Comparison of ENCODE assay signal across 8 mouse cellular contexts in the genomic region with DNA sequence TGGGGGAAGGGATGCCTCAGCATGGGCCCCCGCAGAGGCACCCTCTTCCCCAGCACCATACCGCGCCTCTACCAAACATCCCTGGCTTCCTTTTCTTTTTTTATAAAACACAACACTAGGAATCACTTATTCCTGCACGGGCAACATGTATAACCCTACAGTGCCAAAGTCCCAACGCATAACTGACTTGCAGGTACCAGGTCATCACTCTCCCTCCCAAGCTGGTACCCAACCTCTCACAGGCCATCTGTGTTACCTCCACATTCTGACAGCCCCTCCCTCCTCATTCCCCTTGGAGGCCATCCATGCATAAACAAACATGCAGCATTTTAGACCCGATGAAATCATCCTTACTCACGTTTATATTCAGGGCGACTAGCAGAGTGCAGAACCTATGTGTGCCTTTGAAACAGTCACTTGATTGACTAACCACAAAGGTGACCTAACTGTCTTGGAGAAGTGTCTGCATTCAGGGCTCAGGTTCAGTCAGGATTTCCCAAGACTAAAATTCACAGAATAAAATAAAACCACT. TPM values are rescaled to one million over a fixed set of nuclear protein-coding genes. Genes with fewer than 3 reads are reported as not detected.
A peak's percentile ranks its signal among the peaks of the same experiment; 100 is the strongest.
DNase-seq lines count a peak whose midpoint lies in the region; ATAC-seq and TF ChIP-seq lines count a peak whose summit lies in the region.

No protein-coding gene starts in this region.

- peak; percentile 16; the same call in 1 of the 2 replicates for ATAC-seq in liver, embryonic 11.5 days (replicated peaks; ENCODE audit: low FRiP score)
- no peak for ATAC-seq in liver, postnatal 0 days
- ATAC-seq in forebrain, embryonic 11.5 days (replicated peaks; ENCODE audit: low FRiP score): peak; percentile 31
- peak; percentile 26; the same call in 1 of the 2 replicates for ATAC-seq in limb, embryonic 11.5 days (ENCODE audit: insufficient number of reproducible peaks, low FRiP score, low TSS enrichment, low read depth)
- ATAC-seq in activated CD4-positive, CD25-positive, alpha-beta regulatory T cell, adult 4 months: no peak

- TF ChIP-seq POLR2A in small intestine, adult 2 months (IDR thresholded peaks at IDR 0.05; ENCODE audit: low read depth, low read length): no peak

- no peaks in the 10 kb centered on the region for H3K36me3 ChIP-seq in liver, embryonic 11.5 days (ENCODE audit: control insufficient read depth, insufficient read depth, low read length)
- H3K36me3 ChIP-seq in liver, postnatal 0 days (replicated peaks; ENCODE audit: insufficient read depth, low read length): no peaks in the 10 kb centered on the region
- H3K36me3 ChIP-seq in forebrain, embryonic 11.5 days (ENCODE audit: control insufficient read depth, insufficient read depth, low read length): no peaks in the 10 kb centered on the region
- no peaks in the 10 kb centered on the region for H3K36me3 ChIP-seq in limb, embryonic 11.5 days (ENCODE audit: control insufficient read depth, insufficient read depth, low read length)
- H3K36me3 ChIP-seq in small intestine, adult 2 months (ENCODE audit: control insufficient read depth, insufficient read depth, low read length): no peaks in the 10 kb centered on the region

- H3K9me3 ChIP-seq in liver, embryonic 11.5 days (ENCODE audit: control insufficient read depth, low read length): no peaks in the 10 kb centered on the region
- no peaks in the 10 kb centered on the region for H3K9me3 ChIP-seq in liver, postnatal 0 days (ENCODE audit: low read length)
- no peaks in the 10 kb centered on the region for H3K9me3 ChIP-seq in forebrain, embryonic 11.5 days (ENCODE audit: control insufficient read depth, low read length)
- H3K9me3 ChIP-seq in limb, embryonic 11.5 days (ENCODE audit: control insufficient read depth, low read length): no peaks in the 10 kb centered on the region

- no peak overlapping the region for H3K9ac ChIP-seq in liver, embryonic 11.5 days (ENCODE audit: low read depth, low read length)
- H3K9ac ChIP-seq in liver, postnatal 0 days (replicated peaks): no peak overlapping the region
- H3K9ac ChIP-seq in forebrain, embryonic 11.5 days (ENCODE audit: low read length): peak overlapping the region; percentile 12; the same call in 1 of the 2 replicates
- no peak overlapping the region for H3K9ac ChIP-seq in limb, embryonic 11.5 days (ENCODE audit: low read length)

- H3K27me3 ChIP-seq in liver, embryonic 11.5 days (replicated peaks; ENCODE audit: control insufficient read depth, insufficient read depth, low read length): no peaks in the 10 kb centered on the region
- H3K27me3 ChIP-seq in liver, postnatal 0 days (ENCODE audit: insufficient read depth, low read length): no peaks in the 10 kb centered on the region
- no peaks in the 10 kb centered on the region for H3K27me3 ChIP-seq in forebrain, embryonic 11.5 days (ENCODE audit: control insufficient read depth, insufficient read depth, low read length)
- no peaks in the 10 kb centered on the region for H3K27me3 ChIP-seq in limb, embryonic 11.5 days (ENCODE audit: control insufficient read depth, insufficient read depth, low read length)
- no peaks in the 10 kb centered on the region for H3K27me3 ChIP-seq in small intestine, adult 2 months (ENCODE audit: control insufficient read depth, insufficient read depth, low read length)

- H3K4me2 ChIP-seq in liver, embryonic 11.5 days: peak overlapping the region; percentile 62
- no peak overlapping the region for H3K4me2 ChIP-seq in liver, postnatal 0 days (ENCODE audit: low read depth, low read length)
- H3K4me2 ChIP-seq in forebrain, embryonic 11.5 days (ENCODE audit: low read depth, low read length, severe bottlenecking): peak overlapping the region; percentile 44
- H3K4me2 ChIP-seq in limb, embryonic 11.5 days (ENCODE audit: low read depth, severe bottlenecking): peak overlapping the region; percentile 33; the same call in 1 of the 2 replicates

- WGBS in liver, embryonic 11.5 days: 38% methylated on average over 8 of the region's 8 CpGs
- WGBS in liver, postnatal 0 days (ENCODE audit: insufficient replicate concordance): 53% methylated on average over 8 of the region's 8 CpGs
- WGBS in forebrain, embryonic 11.5 days: 30% methylated on average over 8 of the region's 8 CpGs
- WGBS in limb, embryonic 11.5 days: 26% methylated on average over 8 of the region's 8 CpGs
- 46% methylated on average over 8 of the region's 8 CpGs for WGBS in small intestine, adult 2 months

- no peak for DNase-seq in liver, embryonic 11.5 days (ENCODE audit: low spot score)
- no peak for DNase-seq in liver, postnatal 0 days
- no peak for DNase-seq in forebrain, embryonic 11.5 days (ENCODE audit: low spot score)
- no peak for DNase-seq in limb, embryonic 11.5 days (ENCODE audit: low spot score)
- DNase-seq in spleen, adult 12 weeks (ENCODE audit: low spot score): no peak
- DNase-seq in ovary, postnatal 14 days (ENCODE audit: low spot score): no peak

- no peak for TF ChIP-seq CTCF in liver, postnatal 0 days (IDR thresholded peaks at IDR 0.05; ENCODE audit: low read depth)
- TF ChIP-seq CTCF in small intestine, adult 2 months (IDR thresholded peaks at IDR 0.05; ENCODE audit: extremely low read depth, insufficient read length, insufficient replicate concordance, low read depth, low read length): no peak

- no peak for TF ChIP-seq EP300 in liver, postnatal 0 days (IDR thresholded peaks at IDR 0.05; ENCODE audit: low read depth)

- 0 out of 2 replicates have a peak overlapping the region, but pooled peaks have one; percentile 32 for H3K4me3 ChIP-seq in liver, embryonic 11.5 days (ENCODE audit: low read depth, low read length)
- no peak overlapping the region for H3K4me3 ChIP-seq in liver, postnatal 0 days (ENCODE audit: low read depth, low read length)
- H3K4me3 ChIP-seq in forebrain, embryonic 11.5 days (ENCODE audit: low read depth, low read length): no peak overlapping the region; the same call in 1 of the 2 replicates
- no peak overlapping the region for H3K4me3 ChIP-seq in limb, embryonic 11.5 days (ENCODE audit: low read depth, low read length)
- no peak overlapping the region for H3K4me3 ChIP-seq in small intestine, adult 2 months (ENCODE audit: low read depth, low read length)

- H3K4me1 ChIP-seq in liver, embryonic 11.5 days (replicated peaks; ENCODE audit: control insufficient read depth, insufficient read depth, low read length): 0 out of 2 replicates have a peak, but pooled peaks cover 3% of the 10 kb centered on the region
- H3K4me1 ChIP-seq in liver, postnatal 0 days (ENCODE audit: insufficient read depth): peaks cover 6% of the 10 kb centered on the region; the same call in 1 of the 2 replicates
- 0 out of 2 replicates have a peak, but pooled peaks cover 4% of the 10 kb centered on the region for H3K4me1 ChIP-seq in forebrain, embryonic 11.5 days (replicated peaks; ENCODE audit: control insufficient read depth, insufficient read depth, low read length)
- 0 out of 2 replicates have a peak, but pooled peaks cover 2% of the 10 kb centered on the region for H3K4me1 ChIP-seq in limb, embryonic 11.5 days (ENCODE audit: control insufficient read depth, insufficient read depth, low read length)
- H3K4me1 ChIP-seq in small intestine, adult 2 months (ENCODE audit: control insufficient read depth, insufficient read depth, insufficient read length, low read length): peaks cover 8% of the 10 kb centered on the region; the same call in 1 of the 2 replicates

- H3K27ac ChIP-seq in liver, embryonic 11.5 days (ENCODE audit: low read depth, low read length): no peak overlapping the region
- no peak overlapping the region for H3K27ac ChIP-seq in liver, postnatal 0 days (ENCODE audit: low read depth)
- peak overlapping the region; percentile 75 for H3K27ac ChIP-seq in forebrain, embryonic 11.5 days (ENCODE audit: low read depth, low read length)
- H3K27ac ChIP-seq in limb, embryonic 11.5 days (replicated peaks; ENCODE audit: low read depth, low read length): peak overlapping the region; percentile 65
- H3K27ac ChIP-seq in small intestine, adult 2 months (ENCODE audit: insufficient read depth, low read depth, low read length): peak overlapping the region; percentile 87

RNA-seq across cellular contexts. Expression of gene Slc25a5, which starts 21.0 kb away (rescaled TPM):
- 942 and 1,011 TPM in 2 replicates for polyA plus RNA-seq in liver, embryonic 11.5 days (2014; fragmentation: Nextera tagmentation; extraction: Ambion mirVana)
- polyA plus RNA-seq in liver, postnatal 0 days (2015; fragmentation: Nextera tagmentation; extraction: Ambion mirVana): 703 and 719 TPM in 2 replicates
- 819 and 859 TPM in 2 replicates for polyA plus RNA-seq in forebrain, embryonic 11.5 days (2014; fragmentation: Nextera tagmentation; extraction: Ambion mirVana)
- polyA plus RNA-seq in limb, embryonic 11.5 days (2014; fragmentation: Nextera tagmentation; extraction: Ambion mirVana): 626 and 628 TPM in 2 replicates
- polyA plus RNA-seq in small intestine, adult 2 months (2012; rRNA removed): 962 and 2,171 TPM in 2 replicates
- 1,000 to 10,000 TPM; 1,556 to 1,740 TPM for polyA plus RNA-seq in activated CD4-positive, CD25-positive, alpha-beta regulatory T cell, adult 4 months (2017; shearing (Covaris generic))

RNA-seq across cellular contexts. Expression of gene Ube2a, which starts 57.3 kb away (rescaled TPM):
- polyA plus RNA-seq in liver, embryonic 11.5 days (2014; fragmentation: Nextera tagmentation; extraction: Ambion mirVana): 106 and 117 TPM in 2 replicates
- polyA plus RNA-seq in liver, postnatal 0 days (2015; fragmentation: Nextera tagmentation; extraction: Ambion mirVana): 92.5 and 94.9 TPM in 2 replicates
- polyA plus RNA-seq in forebrain, embryonic 11.5 days (2014; fragmentation: Nextera tagmentation; extraction: Ambion mirVana): 119 and 121 TPM in 2 replicates
- polyA plus RNA-seq in limb, embryonic 11.5 days (2014; fragmentation: Nextera tagmentation; extraction: Ambion mirVana): 124 and 129 TPM in 2 replicates
- polyA plus RNA-seq in small intestine, adult 2 months (2012; rRNA removed): 20.6 and 34.2 TPM in 2 replicates
- polyA plus RNA-seq in activated CD4-positive, CD25-positive, alpha-beta regulatory T cell, adult 4 months (2017; shearing (Covaris generic)): 100 to 1,000 TPM; 134 to 158 TPM

RNA-seq across cellular contexts. Expression of gene C330007P06Rik, which starts 57.5 kb away (rescaled TPM):
- polyA plus RNA-seq in liver, embryonic 11.5 days (2014; fragmentation: Nextera tagmentation; extraction: Ambion mirVana): 32.2 and 34.1 TPM in 2 replicates
- 9.2 TPM in 2 replicates for polyA plus RNA-seq in liver, postnatal 0 days (2015; fragmentation: Nextera tagmentation; extraction: Ambion mirVana)
- 35.5 and 36.2 TPM in 2 replicates for polyA plus RNA-seq in forebrain, embryonic 11.5 days (2014; fragmentation: Nextera tagmentation; extraction: Ambion mirVana)
- polyA plus RNA-seq in limb, embryonic 11.5 days (2014; fragmentation: Nextera tagmentation; extraction: Ambion mirVana): 36.0 and 41.8 TPM in 2 replicates
- 2.8 and 5.2 TPM in 2 replicates for polyA plus RNA-seq in small intestine, adult 2 months (2012; rRNA removed)
- polyA plus RNA-seq in activated CD4-positive, CD25-positive, alpha-beta regulatory T cell, adult 4 months (2017; shearing (Covaris generic)): 10 to 100 TPM; 27.3 to 30.0 TPM

Comparison
In these comparisons a context has a peak if more than half of its experiments do, and no peak if none do; other contexts are left out.
1. ATAC-seq: peak in liver, embryonic 11.5 days (single experiment), forebrain, embryonic 11.5 days (single experiment) and limb, embryonic 11.5 days (single experiment); none in liver, postnatal 0 days (single experiment) and activated CD4-positive, CD25-positive, alpha-beta regulatory T cell, adult 4 months (single experiment).
2. H3K27ac ChIP-seq: peak in forebrain, embryonic 11.5 days (single experiment), limb, embryonic 11.5 days (single experiment) and small intestine, adult 2 months (single experiment); none in liver, embryonic 11.5 days (single experiment) and liver, postnatal 0 days (single experiment).